Mouse (Mus musculus) heart, postnatal 0 days (tissue): ENCODE measurements around the gene Chm. TPM values are rescaled to one million over a fixed set of nuclear protein-coding genes. Genes with fewer than 3 reads are reported as not detected.

Experiments used
- ATAC-seq: fragments of 200-750 bp; cut with Nextera tagmentation; 2 replicates; pipeline ENCODE4 v1.8.0; 2017; ENCODE audit warnings: low read depth, moderate number of reproducible peaks, moderate library complexity; ENCODE audit not compliant: insufficient read depth
- DNase-seq: peaks from one replicate; pipeline ENCODE4 v3.0.0-alpha.2; 2016; ENCODE audit warnings: low spot score
- H3K27ac ChIP-seq: fragments of 300-500 bp; sonication (generic); 2 replicates; pipeline ENCODE4 v1.5.1; 2014; ENCODE audit warnings: low read depth, mild to moderate bottlenecking
- H3K27me3 ChIP-seq: fragments of 300-500 bp; sonication (generic); 2 replicates; pipeline ENCODE4 v1.6.1; 2014; ENCODE audit warnings: low read length, mixed read lengths; ENCODE audit not compliant: control insufficient read depth, insufficient read depth
- H3K36me3 ChIP-seq: fragments of 300-500 bp; sonication (generic); replicated peaks from 2 replicates; pipeline ENCODE4 v1.6.1; 2014; ENCODE audit warnings: low read length, mixed read lengths; ENCODE audit not compliant: control insufficient read depth, insufficient read depth
- H3K4me1 ChIP-seq: fragments of 300-500 bp; sonication (generic); 2 replicates; pipeline ENCODE4 v1.6.1; 2014; ENCODE audit warnings: antibody characterized with exemption; ENCODE audit not compliant: control insufficient read depth, insufficient read depth
- H3K4me2 ChIP-seq: fragments of 300-500 bp; sonication (generic); 2 replicates; pipeline ENCODE4 v1.6.1; 2014; ENCODE audit warnings: low read depth, mild to moderate bottlenecking, low read length, moderate library complexity
- H3K4me3 ChIP-seq: fragments of 300-500 bp; sonication (generic); 2 replicates; pipeline ENCODE4 v1.5.1; 2014; ENCODE audit warnings: low read depth, low read length
- H3K9ac ChIP-seq: fragments of 300-500 bp; sonication (generic); replicated peaks from 2 replicates; pipeline ENCODE4 v1.6.1; 2014; ENCODE audit warnings: low read depth, low read length, mixed read lengths
- H3K9me3 ChIP-seq: fragments of 300-500 bp; sonication (generic); replicated peaks from 2 replicates; pipeline ENCODE4 v1.6.1; 2016; ENCODE audit warnings: low read length; ENCODE audit not compliant: control insufficient read depth
- CTCF ChIP-seq: IDR thresholded peaks from 2 replicates; pipeline ENCODE4 v1.5.1; 2016; ENCODE audit warnings: antibody characterized with exemption, control low read depth, low read depth
- EP300 ChIP-seq: IDR thresholded peaks from 2 replicates; pipeline ENCODE4 v1.6.1; 2016; ENCODE audit warnings: antibody characterized with exemption, low read depth
- WGBS: fragments of 180-500 bp; shearing (Covaris S2); extraction: QIAGEN DNeasy Blood & Tissue Kit; methylation state at CpG from one replicate; pipeline ENCODE4 v1.1.7; 2014; 5-methylcytosine and 5-hydroxymethylcytosine counted together
- microRNA counts: library from miRNA; unstranded; fragments of <30 nt; microRNA quantifications from one replicate; lab custom pipeline; 2015
- microRNA-seq: library from miRNA; unstranded; fragments of <30 nt; microRNA quantifications from one replicate; pipeline ENCODE4, GENCODE M21; 2016
- polyA plus RNA-seq: library from polyadenylated mRNA; unstranded; fragments of >200 nt; fragmentation: Nextera tagmentation; extraction: Ambion mirVana; gene quantifications from 2 replicates; pipeline ENCODE4 v1.2.1, GENCODE M21; 2015
- total RNA-seq: library from RNA; depleted of rRNA; stranded (reverse); fragments of >200 nt; gene quantifications from 2 replicates; pipeline ENCODE4 v1.2.3, GENCODE M21; 2014; ENCODE audit warnings: low replicate concordance; rRNA removed

The Chm gene
- total and polyA plus RNA-seq, 2 experiments from 2014 or later, result 5.7 to 12.2 TPM

DNA sequence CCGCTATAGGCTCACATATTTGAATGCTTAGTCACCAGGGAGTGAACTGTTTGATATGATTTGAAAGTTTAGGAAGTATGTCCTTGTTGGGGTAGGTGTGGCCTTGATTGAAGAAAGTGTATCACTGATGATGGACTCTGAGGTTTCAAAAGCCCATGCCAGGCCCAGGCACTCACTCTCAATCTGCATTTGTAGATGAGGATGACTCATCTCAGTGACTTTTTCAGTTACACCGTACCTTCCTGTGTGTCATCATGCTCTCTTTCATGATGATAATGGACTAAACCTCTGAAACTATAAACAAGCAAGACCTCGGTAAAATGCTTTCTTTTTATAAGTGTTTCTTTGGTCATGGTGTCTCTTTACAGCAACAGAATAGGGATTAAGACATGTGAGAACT is 183.1 kb downstream of the Chm start:
- Histone ChIP-seq H3K9me3 (no peaks in the 10 kb centered on the region), H3K4me3 (no peak overlapping the region), H3K9ac (no peak overlapping the region), H3K27ac (no peak overlapping the region), H3K27me3 (no peaks in the 10 kb centered on the region), H3K36me3 (no peaks in the 10 kb centered on the region), H3K4me2 (no peak overlapping the region), H3K4me1 (no peaks in the 10 kb centered on the region)
- ATAC-seq (no peak), DNase-seq (no peak)
- no peak for TF ChIP-seq CTCF
- TF ChIP-seq EP300, result no peak
- 45% methylated on average over 3 of the region's 3 CpGs for WGBS

MicroRNAs within 50 kb of the gene (microRNA counts, 519-probe panel; counts per million panel counts)
- microRNA mmu-miR-361 (lab: Ali Mortazavi, UCI), result 4,026 counts per million, percentile 48 among the panel's probes with 10 or more counts

Small RNAs within 50 kb of the gene (microRNA-seq; reads per million reads assigned to microRNA genes)
- 1,657 reads per million, percentile 83 among the genes with 10 or more reads in this experiment for gene Mir361

Other genes starting within 250 kb of the Chm start
- gene Dach2, start 112.0 kb upstream of the Chm start, total RNA-seq, result 0.35 TPM in 1 of 2 replicates, not detected in the other
- 0.11 and 0.15 TPM in 2 replicates for gene Dach2, start 112.0 kb upstream of the Chm start, polyA plus RNA-seq